Mouse (Mus musculus): ENCODE data around the gene Nfxl1.

GRCm38 (mm10) chr5:72503531-72504523, 55.7 kb downstream of the Nfxl1 start, which contains the start of gene Corin:
- TF ChIP-seq POLR2A (IDR thresholded peaks at IDR 0.05; ENCODE audit: insufficient read length, low read depth) = no peak
- TF ChIP-seq USF1 (IDR thresholded peaks at IDR 0.05; ENCODE audit: low read depth) = no peak
- no peak for TF ChIP-seq REST (IDR thresholded peaks at IDR 0.05; ENCODE audit: insufficient read depth, insufficient read length)
- TF ChIP-seq POLR2AphosphoS2 (IDR thresholded peaks at IDR 0.05; ENCODE audit: insufficient read length, low read depth) = no peak
- no peak for TF ChIP-seq TCF12 (IDR thresholded peaks at IDR 0.05; ENCODE audit: insufficient read depth, poor library complexity, severe bottlenecking)
- TF ChIP-seq MAX (IDR thresholded peaks at IDR 0.05; ENCODE audit: low read depth) = no peak
- TF ChIP-seq MYOG (IDR thresholded peaks at IDR 0.05; ENCODE audit: control insufficient read depth in 1 of 3, insufficient read depth in 1 of 3, insufficient read length in 2 of 3, low read depth in 2 of 3) = no peak
- TF ChIP-seq TCF3 (IDR thresholded peaks at IDR 0.05; ENCODE audit: insufficient read length, low read depth) = no peak
- no peak for TF ChIP-seq MYOD1 (IDR thresholded peaks at IDR 0.05; ENCODE audit: control insufficient read depth in 1 of 3, insufficient read length in 2 of 3, low read depth in 2 of 3)
- no peak for TF ChIP-seq CEBPB (IDR thresholded peaks at IDR 0.05; ENCODE audit: insufficient read depth, poor library complexity, severe bottlenecking)

Data from myocyte (in vitro differentiated cells).